Mouse (Mus musculus): Measurements from ENCODE around the gene Olfr381. TPM values are rescaled to one million over a fixed set of nuclear protein-coding genes. Genes with fewer than 3 reads are reported as not detected.
"Not testable (repeated sequence)": the region's sequence is repeated elsewhere in the genome, so short reads cannot be mapped to it uniquely, and the experiment has no call there.

Gene Olfr381
- polyA plus RNA-seq (2014; fragmentation: Nextera tagmentation; extraction: Ambion mirVana), result not detected in 2 replicates

GRCm38 (mm10) chr11:73491503-73491902 is at the start of gene Olfr381:
Gene Olfr381, minus strand, starts transcription at chr11:73491603.
- H3K4me3 ChIP-seq (ENCODE audit: control insufficient read depth in 1 of 2, insufficient read depth in 1 of 2, low read depth in 1 of 2, low read length in 2 of 2), result no peak within 1 kb of the TSS
- H3K4me2 ChIP-seq (ENCODE audit: low read length), result no peak within 1 kb of the TSS
- H3K27me3 ChIP-seq (ENCODE audit: control insufficient read depth, insufficient read depth, low read length), result no peaks in the 10 kb centered on the region
- no peak for ATAC-seq (ENCODE audit: insufficient number of reproducible peaks, insufficient read depth, low FRiP score, low read depth)
- H3K9me3 ChIP-seq (ENCODE audit: control insufficient read depth, low read length), result no peaks in the 10 kb centered on the region
- no peaks in the 10 kb centered on the region for H3K36me3 ChIP-seq (ENCODE audit: control insufficient read depth, insufficient read depth, low read length)
- no peaks in the 10 kb centered on the region for H3K4me1 ChIP-seq (ENCODE audit: control insufficient read depth in 2 of 2, insufficient read depth in 2 of 2, low read length in 2 of 2)
- H3K9ac ChIP-seq (ENCODE audit: low read length), result no peak within 1 kb of the TSS
- H3K27ac ChIP-seq (replicated peaks in 1 of 2; ENCODE audit: control insufficient read depth in 1 of 2, insufficient read depth in 1 of 2, low read depth in 2 of 2, low read length in 2 of 2), result no peak within 1 kb of the TSS

DNA sequence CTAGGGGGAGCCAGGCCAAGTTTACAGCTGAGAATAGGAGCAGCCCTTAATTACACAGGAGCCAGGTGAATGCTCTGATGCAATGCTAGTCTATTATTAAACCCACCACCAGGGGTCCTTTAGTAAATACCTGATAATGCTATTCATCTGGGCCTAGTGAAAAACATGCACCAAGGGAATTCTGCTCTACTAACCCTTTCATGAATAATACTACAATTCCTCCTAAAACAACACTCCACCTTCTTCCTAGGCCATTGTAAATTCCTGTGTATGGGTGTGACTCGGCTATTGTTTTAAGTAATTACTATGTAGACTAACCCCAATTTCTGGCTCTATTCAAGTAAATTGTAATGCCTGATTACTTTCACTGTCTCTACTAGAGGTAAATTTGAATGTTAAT is 37.6 kb upstream of the Olfr381 start:
- 79% methylated on average over 1 of the region's 1 CpGs for WGBS
- not testable (repeated sequence) for H3K36me3 ChIP-seq (ENCODE audit: control insufficient read depth, insufficient read depth, low read length); H3K9ac ChIP-seq (ENCODE audit: low read length); H3K4me2 ChIP-seq (ENCODE audit: low read length); ATAC-seq (ENCODE audit: insufficient number of reproducible peaks, insufficient read depth, low FRiP score, low read depth); H3K4me1 ChIP-seq (ENCODE audit: control insufficient read depth in 2 of 2, insufficient read depth in 2 of 2, low read length in 2 of 2); H3K4me3 ChIP-seq (ENCODE audit: control insufficient read depth in 1 of 2, insufficient read depth in 1 of 2, low read depth in 1 of 2, low read length in 2 of 2); H3K27ac ChIP-seq (replicated peaks in 1 of 2; ENCODE audit: control insufficient read depth in 1 of 2, insufficient read depth in 1 of 2, low read depth in 2 of 2, low read length in 2 of 2); H3K9me3 ChIP-seq (ENCODE audit: control insufficient read depth, low read length); H3K27me3 ChIP-seq (ENCODE audit: control insufficient read depth, insufficient read depth, low read length)

DNA sequence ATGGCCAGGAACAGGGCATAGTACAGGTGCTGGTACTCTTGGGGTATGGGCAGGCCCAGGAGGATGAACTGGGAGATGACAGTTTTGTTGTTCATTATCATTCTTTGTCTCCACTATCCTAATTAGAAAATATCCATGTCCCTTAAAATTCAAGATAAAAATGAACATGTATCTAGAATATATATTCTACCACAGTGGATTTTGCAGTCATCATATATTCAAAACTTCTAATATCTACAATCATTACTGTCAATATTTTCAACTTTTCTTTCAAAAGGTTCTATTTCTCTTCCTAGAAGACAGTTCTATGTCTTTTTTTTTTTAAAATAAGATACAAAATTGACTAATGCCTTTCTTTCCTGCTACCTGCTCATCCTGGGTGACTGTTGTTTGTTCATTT is 25.7 kb upstream of the Olfr381 start, which contains the start of gene Olfr382:
TSS of gene Olfr382 (minus strand) at position 101 of the 400 bp plus-strand sequence.
- ATAC-seq (ENCODE audit: insufficient number of reproducible peaks, insufficient read depth, low FRiP score, low read depth), result no peak
- Histone ChIP-seq H3K36me3 (ENCODE audit: control insufficient read depth, insufficient read depth, low read length) (no peaks in the 10 kb centered on the region), H3K27me3 (ENCODE audit: control insufficient read depth, insufficient read depth, low read length) (no peaks in the 10 kb centered on the region), H3K9me3 (ENCODE audit: control insufficient read depth, low read length) (no peaks in the 10 kb centered on the region), H3K9ac (ENCODE audit: low read length) (no peak within 1 kb of the TSS), H3K27ac (replicated peaks in 1 of 2; ENCODE audit: control insufficient read depth in 1 of 2, insufficient read depth in 1 of 2, low read depth in 2 of 2, low read length in 2 of 2) (no peak within 1 kb of the TSS), H3K4me2 (ENCODE audit: low read length) (no peak within 1 kb of the TSS), H3K4me1 (ENCODE audit: control insufficient read depth in 2 of 2, insufficient read depth in 2 of 2, low read length in 2 of 2) (no peaks in the 10 kb centered on the region), H3K4me3 (ENCODE audit: control insufficient read depth in 1 of 2, insufficient read depth in 1 of 2, low read depth in 1 of 2, low read length in 2 of 2) (no peak within 1 kb of the TSS)

DNA sequence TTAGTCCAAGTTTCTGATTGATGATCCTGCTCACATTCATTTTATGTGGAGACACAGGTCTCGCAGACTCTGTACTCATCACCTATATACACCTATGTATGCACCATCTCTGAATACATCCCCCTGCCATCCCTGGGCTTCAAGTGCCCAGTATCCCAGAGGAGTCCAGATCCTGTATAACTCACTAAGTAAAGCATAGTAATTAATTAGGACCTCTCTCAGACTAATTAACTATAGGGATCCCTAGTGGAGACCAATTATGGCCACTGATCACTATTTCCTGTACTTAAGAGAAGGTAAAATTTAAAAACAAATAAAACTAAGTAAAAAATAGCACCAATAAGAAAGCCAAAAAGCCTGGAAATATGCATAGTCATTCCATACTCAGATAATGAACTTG is 34.0 kb downstream of the Olfr381 start, which contains the start of gene Olfr380:
TSS of gene Olfr380 (minus strand) at position 101 of the 400 bp plus-strand sequence.
- H3K9me3 ChIP-seq (ENCODE audit: control insufficient read depth, low read length), result no peaks in the 10 kb centered on the region
- H3K36me3 ChIP-seq (ENCODE audit: control insufficient read depth, insufficient read depth, low read length), result no peaks in the 10 kb centered on the region
- H3K9ac ChIP-seq (ENCODE audit: low read length), result no peak within 1 kb of the TSS
- H3K4me3 ChIP-seq (ENCODE audit: control insufficient read depth in 1 of 2, insufficient read depth in 1 of 2, low read depth in 1 of 2, low read length in 2 of 2), result no peak within 1 kb of the TSS
- H3K4me1 ChIP-seq (ENCODE audit: control insufficient read depth in 2 of 2, insufficient read depth in 2 of 2, low read length in 2 of 2), result no peaks in the 10 kb centered on the region
- no peak within 1 kb of the TSS for H3K27ac ChIP-seq (replicated peaks in 1 of 2; ENCODE audit: control insufficient read depth in 1 of 2, insufficient read depth in 1 of 2, low read depth in 2 of 2, low read length in 2 of 2)
- H3K4me2 ChIP-seq (ENCODE audit: low read length), result no peak within 1 kb of the TSS
- no peaks in the 10 kb centered on the region for H3K27me3 ChIP-seq (ENCODE audit: control insufficient read depth, insufficient read depth, low read length)
- 87% methylated on average over 1 of the region's 1 CpGs for WGBS
- no peak for ATAC-seq (ENCODE audit: insufficient number of reproducible peaks, insufficient read depth, low FRiP score, low read depth)

Other genes starting within 250 kb of the Olfr381 start
- gene Trpv3, start 224.2 kb downstream of the Olfr381 start, polyA plus RNA-seq (2014; fragmentation: Nextera tagmentation; extraction: Ambion mirVana), result 0.04 and 0.15 TPM in 2 replicates
- gene Aspa, start 162.0 kb downstream of the Olfr381 start, polyA plus RNA-seq (2014; fragmentation: Nextera tagmentation; extraction: Ambion mirVana), result 0.14 TPM in 1 of 2 replicates, not detected in the other
- not detected in 2 replicates for gene Gm49340, start 161.9 kb downstream of the Olfr381 start, polyA plus RNA-seq (2014; fragmentation: Nextera tagmentation; extraction: Ambion mirVana)
- gene Spata22, start 161.9 kb downstream of the Olfr381 start, polyA plus RNA-seq (2014; fragmentation: Nextera tagmentation; extraction: Ambion mirVana), result not detected in 2 replicates
- gene Olfr20, start 140.8 kb downstream of the Olfr381 start, polyA plus RNA-seq (2014; fragmentation: Nextera tagmentation; extraction: Ambion mirVana), result not detected in 2 replicates
- not detected in 2 replicates for gene Olfr376, start 120.4 kb downstream of the Olfr381 start, polyA plus RNA-seq (2014; fragmentation: Nextera tagmentation; extraction: Ambion mirVana)
- gene Olfr1, start 92.0 kb downstream of the Olfr381 start, polyA plus RNA-seq (2014; fragmentation: Nextera tagmentation; extraction: Ambion mirVana), result not detected in 2 replicates
- gene Olfr378, start 63.1 kb downstream of the Olfr381 start, polyA plus RNA-seq (2014; fragmentation: Nextera tagmentation; extraction: Ambion mirVana), result not detected in 2 replicates
- not detected in 2 replicates for gene Olfr380, start 34.1 kb downstream of the Olfr381 start, polyA plus RNA-seq (2014; fragmentation: Nextera tagmentation; extraction: Ambion mirVana)
- gene Olfr382, start 25.6 kb upstream of the Olfr381 start, polyA plus RNA-seq (2014; fragmentation: Nextera tagmentation; extraction: Ambion mirVana), result not detected in 2 replicates
- gene Olfr385, start 101.4 kb upstream of the Olfr381 start, polyA plus RNA-seq (2014; fragmentation: Nextera tagmentation; extraction: Ambion mirVana), result not detected in 2 replicates
- not detected in 2 replicates for gene Olfr384, start 107.0 kb upstream of the Olfr381 start, polyA plus RNA-seq (2014; fragmentation: Nextera tagmentation; extraction: Ambion mirVana)
- gene Zfp735, start 197.2 kb upstream of the Olfr381 start, polyA plus RNA-seq (2014; fragmentation: Nextera tagmentation; extraction: Ambion mirVana), result not detected in 2 replicates